Mouse (Mus musculus) urinary bladder, adult 2 months (tissue): ENCODE measurements around the gene Muc4. TPM values are rescaled to one million over a fixed set of nuclear protein-coding genes. Genes with fewer than 3 reads are reported as not detected.

Experiments used
- polyA plus RNA-seq: library from polyadenylated mRNA; depleted of rRNA; stranded (reverse); fragments of >200 nt; gene quantifications from 2 replicates; pipeline ENCODE4 v1.2.3, GENCODE M21; 2012; rRNA removed

The Muc4 gene
- polyA plus RNA-seq, 1 experiment, result 0.25 TPM

Other genes starting within 250 kb of the Muc4 start
- gene Slc51a, start 248.0 kb upstream of the Muc4 start, polyA plus RNA-seq, result 0.04 TPM in 1 of 2 replicates, not detected in the other
- not detected in 2 replicates for gene Zdhhc19, start 239.6 kb upstream of the Muc4 start, polyA plus RNA-seq
- 14.1 and 17.7 TPM in 2 replicates for gene Tfrc, start 127.0 kb upstream of the Muc4 start, polyA plus RNA-seq
- 106 and 114 TPM in 2 replicates for gene Tnk2, start 92.0 kb upstream of the Muc4 start, polyA plus RNA-seq
- 0.18 and 0.19 TPM in 2 replicates for gene Muc20, start 61.5 kb downstream of the Muc4 start, polyA plus RNA-seq
- not detected in 2 replicates for gene Smbd1, start 74.6 kb downstream of the Muc4 start, polyA plus RNA-seq
- 49.7 and 51.4 TPM in 2 replicates for gene Fyttd1, start 141.6 kb downstream of the Muc4 start, polyA plus RNA-seq
- 38.1 and 38.6 TPM in 2 replicates for gene Rubcn, start 141.9 kb downstream of the Muc4 start, polyA plus RNA-seq
- gene Lrch3, start 178.2 kb downstream of the Muc4 start, polyA plus RNA-seq, result 25.1 and 26.9 TPM in 2 replicates